Mouse (Mus musculus): ENCODE results near the gene Olfr828.
A peak's percentile ranks its signal among the peaks of the same experiment; 100 is the strongest.

Olfr828 gene

DNA sequence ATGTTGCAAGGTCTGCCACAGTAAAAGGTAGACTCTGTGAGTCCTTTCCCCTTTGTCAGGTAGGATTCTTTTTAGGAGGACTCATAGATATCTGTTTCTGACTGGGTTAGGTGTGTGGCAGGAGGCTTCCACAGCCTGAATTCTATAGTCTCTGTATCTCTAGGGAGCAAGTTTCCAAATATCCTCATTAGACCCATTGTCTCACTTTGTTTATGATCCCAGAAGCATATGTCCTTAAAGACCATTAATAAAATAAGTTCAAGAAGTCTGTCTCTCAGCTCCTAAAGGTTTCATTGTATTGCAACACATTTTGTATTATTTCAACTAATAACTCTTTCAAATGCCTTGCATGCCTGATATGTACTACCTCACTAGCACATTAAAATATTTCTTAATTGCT lies at the start of gene Olfr828:
Gene Olfr828, minus strand, starts transcription at position 101 of the 400 bp plus-strand sequence.
- no peak for DNase-seq (ENCODE audit: extremely low read depth, insufficient read length, low spot score)

DNA sequence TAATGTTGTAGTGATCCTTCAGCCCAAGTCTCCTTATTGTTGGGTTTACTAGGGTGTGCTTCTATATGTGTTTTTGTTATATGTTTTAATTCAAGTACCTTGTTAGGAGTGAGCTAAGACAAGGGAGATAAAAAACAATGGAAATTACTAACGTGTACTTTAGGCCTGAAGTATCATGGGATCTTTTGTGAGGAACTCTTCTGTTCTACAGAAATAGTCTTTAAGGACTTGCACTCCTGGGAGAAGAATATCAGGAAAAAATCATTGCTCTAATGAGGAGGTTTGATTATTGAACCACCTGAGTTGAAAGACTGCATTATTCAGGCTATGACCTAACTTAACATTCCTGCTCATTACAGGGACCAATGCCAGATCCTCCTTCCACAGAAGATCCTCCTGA lies 35.3 kb upstream of the Olfr828 start, which contains the start of gene Olfr829:
Gene Olfr829, plus strand, starts transcription at position 301 of the 400 bp plus-strand sequence.
- DNase-seq (ENCODE audit: extremely low read depth, insufficient read length, low spot score), result no peak

DNA sequence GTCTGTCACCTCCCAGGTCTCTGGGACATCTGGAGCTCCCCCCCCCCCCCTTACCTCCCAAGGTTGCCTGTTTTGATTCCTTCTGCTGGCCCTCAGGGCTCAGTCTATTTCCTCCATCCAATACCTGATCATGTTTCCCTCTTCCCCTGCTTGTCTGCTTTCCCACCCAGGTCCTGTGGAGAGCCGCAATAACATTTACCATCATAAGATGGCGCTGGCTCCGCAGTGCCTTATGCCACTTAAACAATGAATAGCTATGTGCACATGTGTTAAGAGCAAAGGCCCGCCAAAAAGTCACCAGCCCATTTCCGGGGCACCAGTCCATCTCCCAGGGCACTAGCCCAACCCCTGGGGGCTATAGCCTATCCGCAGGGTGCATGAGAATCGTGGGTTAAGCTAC lies 34.0 kb downstream of the Olfr828 start:
- no peak for DNase-seq (ENCODE audit: extremely low read depth, insufficient read length, low spot score)

DNA sequence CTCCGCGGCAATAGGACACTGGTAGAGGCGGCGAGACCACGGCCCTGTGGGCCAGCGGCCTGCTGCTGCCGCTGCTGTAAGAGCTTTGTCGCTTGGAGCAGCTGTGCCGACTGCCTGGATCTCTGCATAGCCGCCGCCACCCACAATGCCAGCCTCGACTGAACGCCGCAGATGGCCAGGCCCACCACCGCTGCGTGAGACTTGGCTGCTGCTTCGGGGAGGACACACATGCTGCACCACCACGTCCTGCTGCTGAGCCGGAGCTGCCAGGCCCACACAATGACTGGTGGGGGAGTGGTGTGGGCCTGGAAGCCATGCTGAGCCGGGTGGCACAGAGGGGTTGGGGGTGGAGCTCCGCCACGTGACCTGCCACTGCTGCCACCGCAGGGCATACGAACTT lies 39.9 kb downstream of the Olfr828 start:
- peak; percentile 6 for DNase-seq (ENCODE audit: extremely low read depth, insufficient read length, low spot score)

DNA sequence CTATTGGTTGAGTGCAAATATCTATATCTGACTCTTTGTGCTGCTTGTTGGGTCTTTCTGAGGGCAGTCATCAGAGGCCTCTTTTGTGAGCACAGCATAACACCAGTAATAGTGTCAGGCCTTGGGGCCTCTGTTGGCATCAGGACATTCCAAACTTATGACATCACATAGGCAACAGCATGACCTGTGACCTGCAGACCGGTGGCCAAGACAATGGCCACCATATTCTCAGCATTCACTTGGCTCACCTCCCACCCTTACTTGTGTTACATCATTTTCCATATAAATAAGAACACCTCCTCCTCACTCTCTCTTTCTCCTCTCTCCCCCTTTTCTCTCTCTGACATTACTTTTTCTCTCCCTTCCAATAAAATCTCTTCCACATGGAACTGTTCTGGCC lies 40.3 kb downstream of the Olfr828 start:
- DNase-seq (ENCODE audit: extremely low read depth, insufficient read length, low spot score), result no peak
